Mouse (Mus musculus): ENCODE results near the gene Med27. TPM values are rescaled to one million over a fixed set of nuclear protein-coding genes. Genes with fewer than 3 reads are reported as not detected.
A peak's percentile ranks its signal among the peaks of the same experiment; 100 is the strongest.

Gene Med27
- total RNA-seq, 2 experiments from 2014 or later = 38.9 to 39.3 TPM

GRCm38 (mm10) chr2:29360956-29361355, 14.3 kb downstream of the Med27 start:
- Histone ChIP-seq H3K27ac (no peak overlapping the region), H3K4me3 (no peak overlapping the region)
- DNase-seq (ENCODE audit: extremely low spot score in 1 of 2, low spot score in 2 of 2) = no peak
- intact Hi-C loops (cut with DNase I) = no loop called here
- no peak for TF ChIP-seq CTCF (IDR thresholded peaks at IDR 0.05)

GRCm38 (mm10) chr2:29365000-29365695, 18.5 kb downstream of the Med27 start:
- intact Hi-C loops (cut with DNase I) = no loop called here
- no peak for DNase-seq (ENCODE audit: extremely low spot score in 1 of 2, low spot score in 2 of 2)
- H3K4me3 ChIP-seq = no peak overlapping the region
- TF ChIP-seq CTCF (IDR thresholded peaks at IDR 0.05) = no peak
- no peak overlapping the region for H3K27ac ChIP-seq

- intact Hi-C loops (cut with DNase I) = no loop called here
- no peak for TF ChIP-seq CTCF (IDR thresholded peaks at IDR 0.05)
- DNase-seq (ENCODE audit: extremely low spot score in 1 of 2, low spot score in 2 of 2) = no peak
- H3K27ac ChIP-seq = no peak overlapping the region
- no peak overlapping the region for H3K4me3 ChIP-seq
Observed at GRCm38 (mm10) chr2:29368730-29369129, 22.1 kb downstream of the Med27 start.

- DNase-seq (ENCODE audit: extremely low spot score in 1 of 2, low spot score in 2 of 2) = no peak
- H3K27ac ChIP-seq = no peak overlapping the region
- intact Hi-C loops (cut with DNase I) = no loop called here
- no peak for TF ChIP-seq CTCF (IDR thresholded peaks at IDR 0.05)
- H3K4me3 ChIP-seq = no peak overlapping the region
Observed at GRCm38 (mm10) chr2:29372176-29372575, 25.6 kb downstream of the Med27 start.

GRCm38 (mm10) chr2:29381683-29382082, 35.1 kb downstream of the Med27 start:
- Histone ChIP-seq H3K27ac (no peak overlapping the region), H3K4me3 (no peak overlapping the region)
- TF ChIP-seq CTCF (IDR thresholded peaks at IDR 0.05) = no peak
- no peak for DNase-seq (ENCODE audit: extremely low spot score in 1 of 2, low spot score in 2 of 2)
- intact Hi-C loops (cut with DNase I) = no loop called here

GRCm38 (mm10) chr2:29382583-29382982, 36.0 kb downstream of the Med27 start:
- intact Hi-C loops (cut with DNase I) = no loop called here
- no peak for TF ChIP-seq CTCF (IDR thresholded peaks at IDR 0.05)
- Histone ChIP-seq H3K4me3 (no peak overlapping the region), H3K27ac (no peak overlapping the region)
- no peak for DNase-seq (ENCODE audit: extremely low spot score in 1 of 2, low spot score in 2 of 2)

- Histone ChIP-seq H3K4me3 (no peak overlapping the region), H3K27ac (no peak overlapping the region)
- no peak; the same call in 1 of the 2 replicates for TF ChIP-seq CTCF (IDR thresholded peaks at IDR 0.05)
- intact Hi-C loops (cut with DNase I) = no loop called here
- no peak for DNase-seq (ENCODE audit: extremely low spot score in 1 of 2, low spot score in 2 of 2)
Observed at GRCm38 (mm10) chr2:29383133-29383532, 36.5 kb downstream of the Med27 start.

- TF ChIP-seq CTCF (IDR thresholded peaks at IDR 0.05) = peak; percentile 17; the same call in 1 of the 2 replicates
- no peak for DNase-seq (ENCODE audit: extremely low spot score in 1 of 2, low spot score in 2 of 2)
- Histone ChIP-seq H3K4me3 (no peak overlapping the region), H3K27ac (peak overlapping the region; percentile 47; the same call in 1 of the 2 replicates)
- intact Hi-C loops (cut with DNase I) = no loop called here
Observed at GRCm38 (mm10) chr2:29385405-29385804, 38.8 kb downstream of the Med27 start.

GRCm38 (mm10) chr2:29387268-29387667, 40.6 kb downstream of the Med27 start:
- H3K4me3 ChIP-seq = no peak overlapping the region
- DNase-seq (ENCODE audit: extremely low spot score in 1 of 2, low spot score in 2 of 2) = no peak
- no peak overlapping the region for H3K27ac ChIP-seq
- no peak for TF ChIP-seq CTCF (IDR thresholded peaks at IDR 0.05)
- intact Hi-C loops (cut with DNase I) = no loop called here

- Histone ChIP-seq H3K4me3 (no peak overlapping the region), H3K27ac (no peak overlapping the region; the same call in 1 of the 2 replicates)
- intact Hi-C loops (cut with DNase I) = loop anchor here (2.0 kb wide), 2 partner anchors 68 to 80 kb away; no protein-coding TSS in a partner anchor
- TF ChIP-seq CTCF (IDR thresholded peaks at IDR 0.05) = no peak
- peak; percentile 35 to 40 for DNase-seq (ENCODE audit: extremely low spot score in 1 of 2, low spot score in 2 of 2)
Observed at GRCm38 (mm10) chr2:29388937-29389336, 42.3 kb downstream of the Med27 start.

- no peak overlapping the region for H3K27ac ChIP-seq
- intact Hi-C loops (cut with DNase I) = no loop called here
- no peak overlapping the region for H3K4me3 ChIP-seq
- no peak for DNase-seq (ENCODE audit: extremely low spot score in 1 of 2, low spot score in 2 of 2)
- no peak for TF ChIP-seq CTCF (IDR thresholded peaks at IDR 0.05)
Observed at GRCm38 (mm10) chr2:29391086-29391485, 44.5 kb downstream of the Med27 start.

GRCm38 (mm10) chr2:29391996-29392395, 45.4 kb downstream of the Med27 start:
- no peak for DNase-seq (ENCODE audit: extremely low spot score in 1 of 2, low spot score in 2 of 2)
- no peak overlapping the region for H3K4me3 ChIP-seq
- no peak overlapping the region for H3K27ac ChIP-seq
- TF ChIP-seq CTCF (IDR thresholded peaks at IDR 0.05) = no peak
- intact Hi-C loops (cut with DNase I) = no loop called here

- no peak for TF ChIP-seq CTCF (IDR thresholded peaks at IDR 0.05)
- DNase-seq (ENCODE audit: extremely low spot score in 1 of 2, low spot score in 2 of 2) = peak; percentile 43 to 63
- H3K4me3 ChIP-seq = no peak overlapping the region
- intact Hi-C loops (cut with DNase I) = loop anchor here (5.0 kb wide), 2 partner anchors 67 to 148 kb away; partner anchors contain the start of gene Ntng2
- H3K27ac ChIP-seq = peak overlapping the region; percentile 55; the same call in 1 of the 2 replicates
Observed at GRCm38 (mm10) chr2:29400234-29400633, 53.6 kb downstream of the Med27 start.

Data from left cerebral cortex, adult 2 months (tissue).